Mouse (Mus musculus) E14TG2a.4 (cell line): Measurements from ENCODE around the gene Esyt1.

Experiments used
- H3K27me3 ChIP-seq: 2 replicates; pipeline ENCODE4 v1.6.1; 2014; ENCODE audit warnings: low read length, control low read depth; ENCODE audit not compliant: insufficient read depth
- H3K36me3 ChIP-seq: 2 replicates; pipeline ENCODE4 v1.6.1; 2014; ENCODE audit warnings: low read length, control low read depth; ENCODE audit not compliant: insufficient read depth
- H3K4me1 ChIP-seq: replicated peaks from 2 replicates; pipeline ENCODE4 v1.6.1; 2014; ENCODE audit warnings: low read depth, low read length, control low read depth
- H3K4me3 ChIP-seq: replicated peaks from 2 replicates; pipeline ENCODE4 v1.5.1; 2014; ENCODE audit warnings: mild to moderate bottlenecking, low read length
- H3K9me3 ChIP-seq: 2 replicates; pipeline ENCODE4 v1.6.1; 2014; ENCODE audit warnings: low read length, control low read depth
- CTCF ChIP-seq: conservative IDR thresholded peaks from 2 replicates; pipeline ENCODE4 v1.5.1; 2014; ENCODE audit warnings: low read length
- NANOG ChIP-seq: IDR thresholded peaks from 2 replicates; pipeline ENCODE4 v1.6.1; 2014; ENCODE audit warnings: borderline replicate concordance, low read length, mixed read lengths
- POU5F1 ChIP-seq: IDR thresholded peaks from 2 replicates; pipeline ENCODE4 v1.6.1; 2014; ENCODE audit warnings: low read length, borderline replicate concordance

Gene Esyt1

GRCm38 (mm10) chr10:128543100-128543499, 17.4 kb upstream of the Esyt1 start:
- no peak overlapping the region for H3K4me3 ChIP-seq
- TF ChIP-seq NANOG (no peak), CTCF (no peak), POU5F1 (no peak)
- H3K36me3 ChIP-seq: peaks cover 59% of the 10 kb centered on the region
- H3K4me1 ChIP-seq: peaks cover 61% of the 10 kb centered on the region
- H3K27me3 ChIP-seq: no peaks in the 10 kb centered on the region
- H3K9me3 ChIP-seq: peaks cover 3% of the 10 kb centered on the region

GRCm38 (mm10) chr10:128538340-128538870, 12.7 kb upstream of the Esyt1 start:
- Histone ChIP-seq H3K4me1 (peaks cover 60% of the 10 kb centered on the region), H3K4me3 (no peak overlapping the region), H3K9me3 (peaks cover 9% of the 10 kb centered on the region), H3K27me3 (no peaks in the 10 kb centered on the region), H3K36me3 (peaks cover 28% of the 10 kb centered on the region)
- TF ChIP-seq POU5F1: no peak
- TF ChIP-seq NANOG: peak; percentile 93

GRCm38 (mm10) chr10:128536266-128536940, 10.7 kb upstream of the Esyt1 start:
- Histone ChIP-seq H3K27me3 (no peaks in the 10 kb centered on the region), H3K36me3 (peaks cover 9% of the 10 kb centered on the region), H3K4me1 (peaks cover 54% of the 10 kb centered on the region), H3K4me3 (0 out of 2 replicates have a peak overlapping the region, but pooled peaks have one; percentile 15), H3K9me3 (peaks cover 9% of the 10 kb centered on the region)
- TF ChIP-seq NANOG (no peak), CTCF (peak; percentile 84)

DNA sequence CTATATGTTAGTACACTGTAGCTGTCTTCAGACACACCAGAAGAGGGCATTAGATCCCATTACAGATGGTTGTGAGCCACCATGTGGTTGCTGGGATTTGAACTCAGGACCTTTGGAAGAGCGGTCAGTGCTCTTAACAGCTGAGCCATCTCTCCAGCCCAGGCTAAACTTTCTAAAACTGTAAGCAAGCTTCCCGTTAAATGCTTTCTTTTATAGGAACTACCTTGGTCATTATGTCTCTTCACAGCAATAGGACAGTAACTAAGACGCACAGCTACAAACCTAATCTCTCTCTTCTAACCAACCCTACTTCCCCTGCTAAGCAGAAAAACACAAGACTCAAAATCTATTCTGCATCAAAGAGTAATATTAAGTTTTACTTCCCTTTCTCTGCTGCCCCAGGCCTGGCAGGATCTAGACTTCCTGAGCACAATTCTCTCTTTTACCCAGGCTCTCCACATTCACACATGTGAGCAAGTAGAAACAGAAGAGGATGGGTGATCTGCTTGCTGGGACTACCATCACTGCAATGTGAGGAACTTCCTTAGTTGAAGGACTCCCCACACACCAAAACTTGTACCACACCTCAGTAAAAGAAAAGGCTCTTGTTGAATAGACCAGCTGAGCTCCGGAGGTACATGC, 10.1 kb upstream of the Esyt1 start:
- Histone ChIP-seq H3K9me3 (peaks cover 9% of the 10 kb centered on the region), H3K27me3 (no peaks in the 10 kb centered on the region), H3K4me1 (peaks cover 54% of the 10 kb centered on the region), H3K4me3 (0 out of 2 replicates have a peak overlapping the region, but pooled peaks have one; percentile 15), H3K36me3 (peaks cover 2% of the 10 kb centered on the region; the same call in 1 of the 2 replicates)
- TF ChIP-seq CTCF (no peak), POU5F1 (no peak), NANOG (no peak)

- peaks cover 52% of the 10 kb centered on the region for H3K4me1 ChIP-seq
- H3K9me3 ChIP-seq: peaks cover 9% of the 10 kb centered on the region
- no peaks in the 10 kb centered on the region for H3K27me3 ChIP-seq
- H3K4me3 ChIP-seq: no peak overlapping the region
- TF ChIP-seq NANOG (no peak), POU5F1 (no peak), CTCF (no peak)
- no peaks in the 10 kb centered on the region for H3K36me3 ChIP-seq
These were observed 9.5 kb upstream of the Esyt1 start for GRCm38 (mm10) chr10:128535206-128535605.

- H3K4me1 ChIP-seq: peaks cover 29% of the 10 kb centered on the region
- TF ChIP-seq CTCF (no peak), POU5F1 (no peak), NANOG (no peak)
- H3K27me3 ChIP-seq: peaks cover 14% of the 10 kb centered on the region; the same call in 1 of the 2 replicates
These were observed 990 bp upstream of the Esyt1 start for GRCm38 (mm10) chr10:128526366-128527356.

DNA sequence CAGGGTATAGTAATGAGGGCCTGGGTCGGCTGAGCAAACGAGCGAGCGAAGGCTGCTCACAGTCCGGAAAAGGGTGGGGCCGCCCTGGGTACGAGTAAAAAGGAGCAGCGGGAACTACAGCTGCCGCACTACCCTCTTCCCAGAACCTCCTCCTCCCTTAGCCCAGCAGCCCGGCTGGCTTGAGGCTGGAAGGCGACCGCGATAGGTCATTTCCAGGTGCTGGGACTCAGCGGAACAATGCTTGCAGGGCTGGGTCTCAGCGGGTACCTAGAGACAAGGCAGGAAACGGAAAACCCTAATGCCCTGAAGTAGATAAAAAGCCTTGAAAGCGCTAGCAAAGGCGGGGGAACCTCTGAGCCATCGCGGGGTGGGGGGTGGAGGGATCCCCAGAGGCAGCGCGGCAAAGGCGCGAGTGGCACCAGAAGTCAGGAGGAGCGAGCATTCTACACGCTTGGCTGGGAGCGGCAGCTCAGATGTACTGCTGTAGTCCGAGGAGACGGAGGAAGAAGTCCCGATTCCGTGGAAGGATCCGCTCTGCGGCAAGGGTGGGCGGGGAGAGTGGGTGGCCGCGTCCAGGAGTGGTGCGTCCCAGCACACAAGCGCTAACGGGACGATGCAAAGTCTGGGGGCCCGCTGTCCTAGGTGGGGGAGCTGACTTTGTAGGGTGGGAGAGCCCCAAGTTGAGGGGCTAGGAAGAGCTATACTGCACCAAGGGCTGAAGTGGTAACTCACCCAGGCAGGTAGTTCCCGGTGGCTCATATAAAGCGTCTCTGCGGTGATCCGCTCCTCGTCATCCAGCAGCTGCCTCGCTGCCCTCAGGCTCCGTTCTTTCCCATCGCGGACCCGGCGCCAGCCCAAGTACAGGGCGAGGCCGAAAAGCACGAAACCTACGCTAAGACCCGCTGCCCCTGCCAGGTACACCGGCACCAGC, 674 bp downstream of the Esyt1 start:
- Histone ChIP-seq H3K36me3 (peaks cover 34% of the 10 kb centered on the region), H3K9me3 (no peaks in the 10 kb centered on the region), H3K27me3 (peaks cover 14% of the 10 kb centered on the region; the same call in 1 of the 2 replicates), H3K4me1 (peaks cover 29% of the 10 kb centered on the region), H3K4me3 (peak overlapping the region; percentile 98)
- TF ChIP-seq NANOG (no peak), POU5F1 (no peak), CTCF (no peak)

More at GRCm38 (mm10) chr10:128526366-128527356, 990 bp upstream of the Esyt1 start:
- Histone ChIP-seq H3K36me3 (peaks cover 17% of the 10 kb centered on the region), H3K4me3 (peak overlapping the region; percentile 98), H3K9me3 (no peaks in the 10 kb centered on the region)
